13 mouse cellular contexts compared by ENCODE assay signal in genomic region chr10:61398125-61398524, GRCm38 (mm10). TPM values are rescaled to one million over a fixed set of nuclear protein-coding genes. Genes with fewer than 3 reads are reported as not detected.
"Had no signal": no experiment of that assay in that cellular context is flagged by ENCODE, and none has a peak within 500 bp of the region (broad histone marks: within the 10 kb centered on the region; RNA-seq: fewer than 3 reads in every experiment).

No protein-coding gene starts in this region.

- H3K27me3 ChIP-seq: kidney, embryonic 15.5 days; liver, embryonic 13.5 days; midbrain, embryonic 13.5 days had no signal

- H3K27ac ChIP-seq: kidney, embryonic 15.5 days; liver, embryonic 13.5 days; midbrain, embryonic 13.5 days had no signal

- DNase-seq: kidney, adult 2 months; kidney, postnatal 36 days; left cerebral cortex, postnatal 4 days; liver; liver, embryonic 13.5 days; liver, postnatal 0 days; lung, postnatal 36 days; right cerebral cortex, postnatal 25 days; thymus, postnatal 4 days had no signal

- H3K4me3 ChIP-seq: kidney, embryonic 15.5 days; liver, embryonic 13.5 days; midbrain, embryonic 13.5 days had no signal

- H3K36me3 ChIP-seq: kidney, embryonic 15.5 days; liver, embryonic 13.5 days; midbrain, embryonic 13.5 days had no signal

- H3K4me1 ChIP-seq: liver, embryonic 13.5 days; midbrain, embryonic 13.5 days had no signal

- H3K9me3 ChIP-seq: kidney, embryonic 15.5 days; liver, embryonic 13.5 days; midbrain, embryonic 13.5 days had no signal

- ATAC-seq: liver, postnatal 0 days; lung, postnatal 0 days; midbrain, embryonic 13.5 days had no signal

- H3K4me2 ChIP-seq: kidney, embryonic 15.5 days; liver, embryonic 13.5 days; midbrain, embryonic 13.5 days had no signal

- H3K9ac ChIP-seq: kidney, embryonic 15.5 days; liver, embryonic 13.5 days; liver, postnatal 0 days; midbrain, embryonic 13.5 days had no signal

RNA-seq across cellular contexts. Expression of gene Nodal, which starts 19.6 kb away (rescaled TPM):
- polyA plus RNA-seq: midbrain, embryonic 13.5 days; small intestine, adult 2 months had no signal
